Mouse (Mus musculus): Measurements from ENCODE around the gene Ston1. TPM values are rescaled to one million over a fixed set of nuclear protein-coding genes. Genes with fewer than 3 reads are reported as not detected.

Ston1 gene
- polyA plus RNA-seq, 1 experiment from 2014 or later = 4.8 TPM

DNA sequence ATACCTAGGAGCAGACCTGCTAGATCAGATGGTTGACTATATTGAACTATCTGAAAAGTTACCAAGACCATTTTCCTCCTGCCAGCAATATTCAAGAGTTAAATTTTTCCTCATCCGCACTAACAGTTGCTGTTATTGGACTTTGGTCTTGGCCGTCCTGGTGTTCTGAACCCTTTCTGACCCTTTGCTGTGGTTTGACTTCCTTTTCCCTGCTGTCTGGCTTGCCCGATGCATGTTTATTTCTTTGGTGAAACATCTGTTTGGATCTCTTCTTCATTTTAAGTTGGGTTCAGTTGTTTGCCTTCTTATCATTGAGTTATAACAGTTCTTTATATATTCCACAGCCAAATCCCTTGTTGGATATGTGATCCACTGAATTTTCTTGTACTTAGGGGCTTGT, 33.9 kb upstream of the Ston1 start:
- whole genome bisulfite sequencing = 79% methylated on average over 3 of the region's 3 CpGs
- Histone ChIP-seq H3K4me1 (replicated peaks) (no peaks in the 10 kb centered on the region), H3K27ac (no peak overlapping the region), H3K4me2 (no peak overlapping the region), H3K9me3 (no peaks in the 10 kb centered on the region), H3K4me3 (replicated peaks) (no peak overlapping the region), H3K27me3 (no peaks in the 10 kb centered on the region), H3K36me3 (peaks cover 47% of the 10 kb centered on the region), H3K9ac (replicated peaks) (no peak overlapping the region)
- ATAC-seq (ENCODE audit: insufficient number of reproducible peaks, insufficient read depth, low FRiP score, low TSS enrichment, low read depth) = no peak

DNA sequence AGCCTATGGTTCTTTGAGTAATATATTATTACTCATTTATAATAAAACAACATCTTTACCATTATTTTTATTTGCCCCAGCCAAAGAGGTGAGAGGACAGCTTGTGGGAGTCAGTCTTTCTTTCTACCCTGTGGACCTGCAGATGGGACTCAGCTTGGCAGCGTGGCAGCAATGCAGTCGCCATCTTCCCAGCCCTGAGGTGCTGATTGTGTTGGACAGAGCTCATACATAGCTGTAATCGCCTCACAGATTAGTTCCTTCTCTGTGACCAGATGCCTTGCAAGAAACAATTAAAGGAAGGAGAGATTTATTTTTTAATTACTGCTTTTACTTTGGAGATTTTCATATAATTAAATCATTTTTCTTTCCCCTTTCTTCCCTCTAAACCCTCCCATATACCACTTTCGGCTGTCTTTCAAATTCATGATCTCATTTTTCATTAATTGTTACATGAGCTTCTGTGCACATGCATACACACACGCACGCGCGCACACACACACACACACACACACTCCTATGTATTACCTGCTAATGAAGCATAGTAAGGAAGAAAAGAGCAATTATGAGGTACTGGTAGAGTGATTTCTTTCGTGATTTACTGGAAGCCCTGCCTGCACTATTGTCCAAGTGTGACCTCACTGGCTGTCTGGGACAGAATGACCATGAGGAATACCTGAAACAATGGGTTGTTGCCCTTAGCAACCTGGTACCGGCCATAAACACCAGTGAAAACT, 27.5 kb upstream of the Ston1 start:
- Histone ChIP-seq H3K4me2 (no peak overlapping the region), H3K36me3 (peaks cover 78% of the 10 kb centered on the region), H3K9ac (replicated peaks) (no peak overlapping the region), H3K4me3 (replicated peaks) (no peak overlapping the region), H3K9me3 (0 out of 2 replicates have a peak, but pooled peaks cover 6% of the 10 kb centered on the region), H3K27me3 (no peaks in the 10 kb centered on the region), H3K4me1 (replicated peaks) (no peaks in the 10 kb centered on the region), H3K27ac (no peak overlapping the region)
- 89% methylated on average over 10 of the region's 10 CpGs for WGBS
- ATAC-seq (ENCODE audit: insufficient number of reproducible peaks, insufficient read depth, low FRiP score, low TSS enrichment, low read depth) = no peak

DNA sequence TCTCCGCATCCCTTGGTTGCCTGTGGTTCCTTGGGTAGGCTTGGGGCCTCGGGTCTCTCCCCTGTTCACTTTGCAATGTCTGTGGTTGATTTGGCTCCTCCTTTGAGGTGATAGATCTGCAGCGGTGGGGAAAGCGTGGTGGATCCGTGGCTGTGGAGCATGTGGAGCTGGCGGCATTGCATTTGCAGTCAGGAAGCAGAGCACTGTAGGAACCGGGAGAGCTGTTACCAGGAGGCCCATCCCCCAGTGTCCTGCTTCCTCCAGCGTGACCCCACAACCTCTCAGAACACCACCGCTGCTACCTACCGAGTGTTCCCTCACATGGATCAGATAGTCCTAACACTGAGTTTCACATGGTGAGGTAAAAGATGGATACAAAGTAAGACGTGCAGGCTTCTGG, 26.7 kb upstream of the Ston1 start:
- 0 out of 2 replicates have a peak, but pooled peaks cover 6% of the 10 kb centered on the region for H3K9me3 ChIP-seq
- H3K4me2 ChIP-seq = no peak overlapping the region
- no peaks in the 10 kb centered on the region for H3K27me3 ChIP-seq
- no peak for ATAC-seq (ENCODE audit: insufficient number of reproducible peaks, insufficient read depth, low FRiP score, low TSS enrichment, low read depth)
- H3K4me1 ChIP-seq (replicated peaks) = no peaks in the 10 kb centered on the region
- H3K27ac ChIP-seq = no peak overlapping the region
- no peak overlapping the region for H3K4me3 ChIP-seq (replicated peaks)
- no peak overlapping the region for H3K9ac ChIP-seq (replicated peaks)
- H3K36me3 ChIP-seq = peaks cover 77% of the 10 kb centered on the region
- WGBS = 83% methylated on average over 11 of the region's 11 CpGs

DNA sequence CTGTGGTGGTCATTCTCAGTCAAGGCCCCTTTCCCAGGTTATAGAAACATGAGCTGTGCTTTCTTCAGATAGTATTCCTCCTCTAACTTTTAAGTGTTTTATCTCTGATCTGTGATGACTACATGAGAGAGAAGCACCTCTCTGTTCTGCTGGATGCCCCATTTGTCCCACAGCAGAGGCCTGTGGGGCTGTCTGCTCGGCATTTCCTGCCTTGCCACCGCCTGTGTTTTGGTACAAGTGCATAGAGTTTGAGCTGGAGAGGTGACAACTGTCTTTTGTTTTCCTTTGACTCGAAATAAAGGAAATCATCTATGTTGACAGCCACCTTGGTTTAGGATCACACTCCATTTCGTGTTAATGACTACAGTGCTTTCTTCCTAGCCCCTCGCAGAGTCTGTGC, 22.7 kb upstream of the Ston1 start:
- WGBS = 77% methylated on average over 5 of the region's 5 CpGs
- no peak overlapping the region for H3K4me3 ChIP-seq (replicated peaks)
- no peaks in the 10 kb centered on the region for H3K27me3 ChIP-seq
- H3K36me3 ChIP-seq = peaks cover 75% of the 10 kb centered on the region
- H3K9ac ChIP-seq (replicated peaks) = no peak overlapping the region
- ATAC-seq (ENCODE audit: insufficient number of reproducible peaks, insufficient read depth, low FRiP score, low TSS enrichment, low read depth) = no peak
- no peaks in the 10 kb centered on the region for H3K4me1 ChIP-seq (replicated peaks)
- H3K9me3 ChIP-seq = 0 out of 2 replicates have a peak, but pooled peaks cover 6% of the 10 kb centered on the region
- H3K27ac ChIP-seq = no peak overlapping the region
- H3K4me2 ChIP-seq = no peak overlapping the region

DNA sequence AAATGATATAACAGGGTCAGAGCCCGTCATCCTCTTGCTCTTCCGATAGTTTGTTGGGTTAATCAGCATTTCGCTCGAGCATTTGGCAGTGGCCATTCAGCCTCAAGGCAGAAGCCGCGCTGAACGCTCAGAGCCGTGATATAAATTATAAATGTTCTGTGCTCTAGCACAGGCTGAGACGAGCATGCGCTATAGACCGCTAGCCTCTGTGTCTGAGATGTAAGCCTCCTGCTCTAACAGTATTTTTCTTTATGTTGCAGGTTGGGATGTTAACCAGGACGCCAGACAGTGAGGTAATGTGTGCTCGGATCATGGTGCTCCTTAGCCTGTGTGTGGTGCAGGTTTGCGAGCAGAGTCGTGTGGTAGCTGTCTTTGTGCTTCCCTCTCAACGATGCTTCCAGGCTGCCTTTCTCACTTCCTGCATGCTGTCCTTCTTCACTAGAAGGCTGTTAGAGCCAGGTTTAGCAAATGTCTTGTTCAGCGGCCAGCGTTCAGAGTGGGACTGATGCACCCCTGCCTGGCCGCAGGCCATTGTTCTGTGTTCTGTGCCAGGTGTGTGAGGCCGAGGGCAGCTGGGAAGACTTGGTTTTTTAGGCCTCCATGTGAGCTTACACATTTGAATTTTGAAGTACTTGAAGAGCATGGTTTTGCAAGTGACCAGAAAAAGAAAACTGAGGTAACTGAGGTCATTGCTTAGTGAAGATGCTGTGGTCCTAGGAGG, 18.8 kb upstream of the Ston1 start:
- H3K36me3 ChIP-seq = peaks cover 65% of the 10 kb centered on the region
- no peak overlapping the region for H3K4me3 ChIP-seq (replicated peaks)
- no peak overlapping the region for H3K4me2 ChIP-seq
- no peak overlapping the region for H3K9ac ChIP-seq (replicated peaks)
- 88% methylated on average over 20 of the region's 20 CpGs for WGBS
- H3K27me3 ChIP-seq = no peaks in the 10 kb centered on the region
- H3K27ac ChIP-seq = no peak overlapping the region
- H3K4me1 ChIP-seq (replicated peaks) = no peaks in the 10 kb centered on the region
- ATAC-seq (ENCODE audit: insufficient number of reproducible peaks, insufficient read depth, low FRiP score, low TSS enrichment, low read depth) = no peak
- H3K9me3 ChIP-seq = no peaks in the 10 kb centered on the region

DNA sequence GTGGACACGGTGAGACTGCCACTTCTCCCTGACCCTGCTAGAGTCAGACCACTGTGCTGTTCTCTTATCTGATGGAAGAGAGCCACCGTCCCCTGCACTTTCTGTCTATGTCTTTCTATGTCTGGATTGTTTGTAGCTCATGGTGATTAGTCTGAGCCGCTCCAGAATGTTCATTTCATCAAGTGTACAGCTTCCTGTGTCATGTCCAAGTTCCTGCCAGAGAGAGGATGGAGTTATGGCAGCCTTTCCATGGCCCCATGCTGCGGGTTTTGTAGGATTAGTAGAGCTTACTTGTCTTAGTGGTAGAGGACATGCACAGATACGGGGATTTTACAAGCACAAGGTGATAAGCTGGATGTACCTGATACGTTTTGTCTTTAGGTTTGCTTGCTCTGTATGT, 16.9 kb upstream of the Ston1 start:
- no peaks in the 10 kb centered on the region for H3K9me3 ChIP-seq
- H3K36me3 ChIP-seq = peaks cover 77% of the 10 kb centered on the region
- no peak overlapping the region for H3K9ac ChIP-seq (replicated peaks)
- H3K27ac ChIP-seq = no peak overlapping the region
- H3K4me2 ChIP-seq = no peak overlapping the region
- no peaks in the 10 kb centered on the region for H3K4me1 ChIP-seq (replicated peaks)
- no peak overlapping the region for H3K4me3 ChIP-seq (replicated peaks)
- H3K27me3 ChIP-seq = no peaks in the 10 kb centered on the region
- WGBS = 85% methylated on average over 6 of the region's 6 CpGs
- ATAC-seq (ENCODE audit: insufficient number of reproducible peaks, insufficient read depth, low FRiP score, low TSS enrichment, low read depth) = no peak

DNA sequence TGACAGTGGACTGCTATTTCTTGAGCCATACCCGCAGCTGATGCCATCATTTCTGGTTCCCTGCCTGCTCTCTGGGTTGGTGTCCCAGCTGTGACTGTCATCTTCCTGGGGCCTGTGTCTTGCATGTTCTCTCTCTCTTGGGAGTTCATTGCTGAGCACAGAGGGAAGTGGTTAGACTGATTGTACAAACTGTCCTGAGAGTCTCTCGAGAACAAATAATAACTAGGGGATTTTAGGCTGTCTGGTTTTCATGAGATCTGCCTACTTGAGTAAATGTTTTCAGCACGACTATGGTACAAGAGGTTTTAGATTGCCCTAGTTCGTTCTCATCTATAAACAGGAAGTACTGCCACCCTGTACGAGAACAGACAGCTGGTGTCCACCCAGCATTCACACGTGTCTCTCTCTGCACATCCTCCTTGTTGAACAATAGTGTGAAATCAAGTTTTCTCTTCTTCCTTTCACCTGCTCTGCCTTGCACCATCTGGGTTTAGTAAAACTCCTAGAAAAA, 15.9 kb upstream of the Ston1 start:
- Histone ChIP-seq H3K36me3 (peaks cover 78% of the 10 kb centered on the region), H3K27ac (no peak overlapping the region), H3K9me3 (no peaks in the 10 kb centered on the region), H3K27me3 (no peaks in the 10 kb centered on the region), H3K4me2 (no peak overlapping the region), H3K4me3 (replicated peaks) (no peak overlapping the region), H3K9ac (replicated peaks) (no peak overlapping the region), H3K4me1 (replicated peaks) (no peaks in the 10 kb centered on the region)
- WGBS = 84% methylated on average over 6 of the region's 6 CpGs
- ATAC-seq (ENCODE audit: insufficient number of reproducible peaks, insufficient read depth, low FRiP score, low TSS enrichment, low read depth) = no peak

DNA sequence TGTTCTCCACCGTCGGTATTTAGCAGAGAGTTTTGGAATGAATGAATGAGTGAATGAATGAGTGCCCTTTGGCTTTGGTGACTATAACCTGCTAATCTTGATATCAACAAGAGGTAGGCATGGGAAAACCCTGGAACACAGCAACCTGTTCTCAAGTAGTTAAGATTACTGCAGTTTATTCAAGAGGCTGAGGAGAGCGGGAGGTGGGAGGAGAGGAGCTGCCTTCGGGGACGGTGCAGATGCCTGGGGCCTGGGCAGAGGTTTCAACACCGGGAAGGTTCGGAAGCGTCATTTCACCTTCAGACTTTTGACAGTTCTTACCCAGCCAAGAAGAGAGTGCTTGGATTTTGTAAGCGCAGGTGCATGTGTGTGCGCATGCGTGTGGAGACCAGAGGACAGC, 14.5 kb upstream of the Ston1 start:
- 73% methylated on average over 11 of the region's 11 CpGs for WGBS
- Histone ChIP-seq H3K27ac (no peak overlapping the region), H3K4me3 (replicated peaks) (no peak overlapping the region), H3K9ac (replicated peaks) (no peak overlapping the region), H3K4me1 (replicated peaks) (no peaks in the 10 kb centered on the region), H3K36me3 (peaks cover 75% of the 10 kb centered on the region), H3K4me2 (no peak overlapping the region), H3K9me3 (no peaks in the 10 kb centered on the region), H3K27me3 (no peaks in the 10 kb centered on the region)
- no peak for ATAC-seq (ENCODE audit: insufficient number of reproducible peaks, insufficient read depth, low FRiP score, low TSS enrichment, low read depth)

DNA sequence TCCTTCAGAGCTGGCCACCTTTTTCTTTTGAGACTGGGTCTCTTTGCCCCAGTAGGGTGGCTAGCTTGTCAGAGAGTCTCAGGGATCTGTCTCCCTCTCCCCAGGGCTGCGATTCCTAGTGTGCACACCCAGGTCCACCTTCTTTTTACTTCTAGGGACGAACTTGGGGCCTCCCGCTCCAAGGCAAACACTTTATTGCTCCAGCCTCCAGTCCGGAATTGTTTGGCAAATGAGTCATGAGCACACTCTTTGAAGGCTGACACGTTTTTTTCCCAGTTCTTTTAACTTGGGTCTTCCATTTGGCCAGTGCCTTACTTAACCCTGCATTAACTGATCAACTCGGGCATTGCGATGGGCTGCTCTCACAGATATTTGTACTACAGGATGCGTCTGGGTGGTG, 14.1 kb upstream of the Ston1 start:
- Histone ChIP-seq H3K4me3 (replicated peaks) (no peak overlapping the region), H3K9me3 (no peaks in the 10 kb centered on the region), H3K9ac (replicated peaks) (no peak overlapping the region), H3K36me3 (peaks cover 75% of the 10 kb centered on the region), H3K27ac (no peak overlapping the region), H3K4me2 (no peak overlapping the region), H3K4me1 (replicated peaks) (no peaks in the 10 kb centered on the region), H3K27me3 (no peaks in the 10 kb centered on the region)
- no peak for ATAC-seq (ENCODE audit: insufficient number of reproducible peaks, insufficient read depth, low FRiP score, low TSS enrichment, low read depth)
- 68% methylated on average over 8 of the region's 8 CpGs for WGBS

DNA sequence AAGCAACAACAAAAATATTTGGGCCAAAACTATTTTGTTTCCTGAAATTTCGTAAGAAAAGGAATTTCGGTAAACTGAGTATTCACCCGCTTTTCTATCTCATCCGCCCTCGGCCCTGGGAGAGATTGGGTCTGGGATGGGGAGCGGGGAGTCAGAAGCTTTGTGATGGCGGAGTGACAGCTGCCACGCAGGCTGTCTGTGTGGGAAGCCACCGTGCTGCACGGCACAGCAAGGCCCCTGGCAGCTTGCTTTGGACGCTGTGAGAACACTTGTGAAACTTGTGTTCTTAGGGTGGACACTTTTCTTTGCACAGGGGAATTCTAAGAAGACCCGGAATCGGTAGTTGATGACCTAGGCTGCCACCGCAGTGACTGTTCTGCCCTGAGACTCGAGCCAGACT, 10.1 kb upstream of the Ston1 start:
- WGBS = 85% methylated on average over 15 of the region's 15 CpGs
- no peaks in the 10 kb centered on the region for H3K4me1 ChIP-seq (replicated peaks)

DNA sequence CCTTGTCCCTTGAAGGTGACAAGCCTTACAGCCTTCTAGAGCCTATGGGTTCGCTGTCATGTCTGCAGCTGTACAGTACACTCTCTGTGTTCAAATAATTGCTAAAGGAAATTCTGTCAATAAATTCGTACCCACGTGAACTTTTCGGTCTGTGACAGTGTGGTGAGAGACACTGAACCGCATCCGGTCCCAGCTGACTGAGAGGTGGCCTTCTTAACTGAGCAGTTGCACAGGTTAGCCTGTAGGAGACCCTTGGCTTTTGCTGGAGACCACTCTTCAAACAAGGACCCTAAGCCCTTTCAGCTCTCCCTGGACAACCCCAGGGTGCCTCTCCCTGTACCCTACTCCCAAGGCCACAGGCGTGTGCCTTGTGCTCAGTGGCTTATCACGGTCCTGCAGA, 9.3 kb upstream of the Ston1 start:
- WGBS = 94% methylated on average over 8 of the region's 8 CpGs
- Histone ChIP-seq H3K4me2 (no peak overlapping the region), H3K9me3 (no peaks in the 10 kb centered on the region), H3K27ac (no peak overlapping the region), H3K36me3 (peaks cover 57% of the 10 kb centered on the region), H3K4me1 (replicated peaks) (no peaks in the 10 kb centered on the region), H3K4me3 (replicated peaks) (no peak overlapping the region), H3K9ac (replicated peaks) (no peak overlapping the region), H3K27me3 (no peaks in the 10 kb centered on the region)
- ATAC-seq (ENCODE audit: insufficient number of reproducible peaks, insufficient read depth, low FRiP score, low TSS enrichment, low read depth) = no peak

More for the DNA sequence above, 10.1 kb upstream of the Ston1 start:
- no peaks in the 10 kb centered on the region for H3K9me3 ChIP-seq
- no peak overlapping the region for H3K27ac ChIP-seq
- H3K9ac ChIP-seq (replicated peaks) = no peak overlapping the region
- no peaks in the 10 kb centered on the region for H3K27me3 ChIP-seq
- no peak overlapping the region for H3K4me3 ChIP-seq (replicated peaks)
- peaks cover 59% of the 10 kb centered on the region for H3K36me3 ChIP-seq
- H3K4me2 ChIP-seq = no peak overlapping the region
- ATAC-seq (ENCODE audit: insufficient number of reproducible peaks, insufficient read depth, low FRiP score, low TSS enrichment, low read depth) = no peak

Measured in limb, embryonic 12.5 days (tissue).